Mouse (Mus musculus) embryonic stem cell, embryonic (primary cell): ENCODE measurements around the gene Gtpbp8.

Source experiments
- CTCF ChIA-PET, 4 experiments: fragments of 300-600 bp in 2 of 4; fragments of 350-600 bp in 2 of 4; sonication (Branson Sonifier 250); formaldehyde crosslinking; loops; one replicate each; lab custom pipeline; 2022; ENCODE audit warnings: inconsistent platforms in 2 of 4; lab: Charles Lee
- POLR2A ChIA-PET, 4 experiments: fragments of 300-600 bp in 2 of 4; fragments of 350-600 bp in 2 of 4; sonication (Branson Sonifier 250); formaldehyde crosslinking; loops; one replicate each; lab custom pipeline; 2022; ENCODE audit warnings: antibody characterized with exemption in 4 of 4, inconsistent platforms in 1 of 4; lab: Charles Lee

The Gtpbp8 gene

DNA sequence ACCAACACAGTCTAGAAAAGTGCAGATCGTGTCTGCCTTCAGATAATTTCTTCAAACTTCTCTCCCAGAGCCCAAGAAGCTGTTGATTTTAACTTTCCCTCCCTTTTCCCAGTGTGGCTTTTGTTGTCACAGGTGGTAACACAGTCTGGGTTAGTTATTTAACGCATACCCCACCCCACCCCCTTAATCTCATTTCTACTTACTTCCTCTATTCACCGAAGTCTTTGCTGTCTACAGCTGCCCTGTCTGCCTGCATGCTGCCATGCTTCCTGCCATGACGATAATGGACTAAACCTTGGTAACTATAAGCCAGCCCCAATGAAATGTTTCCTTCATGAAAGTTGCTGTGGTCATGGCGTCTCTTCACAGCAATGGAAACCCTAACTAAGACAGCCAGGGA, 43.9 kb downstream of the Gtpbp8 start:
- POLR2A ChIA-PET = interaction anchor here in 2 of 4 experiments (1.0 to 2.5 kb wide), 2 partner anchors 22 to 23 kb away, joined by 3 to 7 read pairs; partner anchors contain the start of gene Nepro (in 1 of the 2)
- CTCF ChIA-PET = interaction anchor here in 2 of 4 experiments (0.6 to 0.7 kb wide), 2 partner anchors 222 to 765 kb away, joined by 3 to 4 read pairs; no protein-coding TSS in a partner anchor

DNA sequence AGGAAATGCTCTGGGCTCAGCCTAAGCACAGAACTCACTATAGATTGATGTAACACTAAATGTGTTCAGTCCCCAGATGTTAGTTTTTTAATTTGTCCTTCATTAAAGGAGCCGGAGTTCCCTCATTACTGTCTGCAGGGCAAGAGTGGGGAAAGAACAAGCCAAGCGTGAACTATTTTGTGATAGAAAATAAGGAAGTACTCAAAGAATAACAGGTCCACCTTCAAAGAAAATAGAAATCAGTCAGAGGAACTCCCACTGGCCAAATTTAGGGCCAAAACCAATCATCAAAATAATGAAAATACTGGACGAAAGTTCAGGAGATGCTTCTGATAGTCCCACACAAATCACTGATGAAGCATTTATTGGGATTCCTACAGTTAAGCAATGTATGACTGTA, 45.0 kb downstream of the Gtpbp8 start:
- POLR2A ChIA-PET = no interaction called here
- CTCF ChIA-PET = no interaction called here

DNA sequence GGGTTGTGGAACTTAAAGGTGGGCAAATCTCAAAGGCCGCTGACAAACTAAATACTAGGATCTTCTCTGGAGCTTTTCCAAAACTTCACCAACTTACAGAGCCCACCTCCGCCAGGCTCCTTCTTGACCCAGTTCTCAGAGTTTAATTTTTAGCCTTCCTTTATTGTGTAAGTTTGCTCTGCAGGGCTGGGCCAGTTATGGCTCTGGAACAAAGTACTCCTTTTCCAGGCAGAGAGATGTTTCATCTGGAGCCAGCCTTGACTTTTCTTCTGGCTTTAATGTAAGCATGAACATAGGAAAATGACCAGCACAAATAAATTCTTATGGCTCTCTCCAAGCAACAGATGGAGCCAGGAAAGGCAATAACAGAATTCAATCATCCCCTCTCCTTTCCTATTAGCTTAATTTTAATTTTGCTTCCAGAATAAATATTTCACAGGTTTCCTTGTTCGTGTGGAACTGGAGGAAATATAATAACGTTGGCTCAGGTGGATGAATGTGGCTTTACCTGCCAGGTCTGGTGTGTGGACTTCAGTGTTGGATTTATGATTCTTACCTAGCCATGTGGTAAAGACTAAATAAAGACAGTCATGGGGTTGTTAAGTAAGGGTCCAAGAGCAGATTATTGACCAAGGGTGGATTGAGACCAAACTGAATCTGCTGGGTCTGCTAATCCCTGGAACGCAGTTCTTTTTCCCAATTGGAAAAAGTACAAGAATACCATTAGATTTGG, 48.5 kb downstream of the Gtpbp8 start:
- ChIA-PET POLR2A (no interaction called here), CTCF (interaction anchor here in 1 of 4 experiments (0.6 kb wide), 1 partner anchor 417 kb away, joined by 3 read pairs; no protein-coding TSS in a partner anchor)

DNA sequence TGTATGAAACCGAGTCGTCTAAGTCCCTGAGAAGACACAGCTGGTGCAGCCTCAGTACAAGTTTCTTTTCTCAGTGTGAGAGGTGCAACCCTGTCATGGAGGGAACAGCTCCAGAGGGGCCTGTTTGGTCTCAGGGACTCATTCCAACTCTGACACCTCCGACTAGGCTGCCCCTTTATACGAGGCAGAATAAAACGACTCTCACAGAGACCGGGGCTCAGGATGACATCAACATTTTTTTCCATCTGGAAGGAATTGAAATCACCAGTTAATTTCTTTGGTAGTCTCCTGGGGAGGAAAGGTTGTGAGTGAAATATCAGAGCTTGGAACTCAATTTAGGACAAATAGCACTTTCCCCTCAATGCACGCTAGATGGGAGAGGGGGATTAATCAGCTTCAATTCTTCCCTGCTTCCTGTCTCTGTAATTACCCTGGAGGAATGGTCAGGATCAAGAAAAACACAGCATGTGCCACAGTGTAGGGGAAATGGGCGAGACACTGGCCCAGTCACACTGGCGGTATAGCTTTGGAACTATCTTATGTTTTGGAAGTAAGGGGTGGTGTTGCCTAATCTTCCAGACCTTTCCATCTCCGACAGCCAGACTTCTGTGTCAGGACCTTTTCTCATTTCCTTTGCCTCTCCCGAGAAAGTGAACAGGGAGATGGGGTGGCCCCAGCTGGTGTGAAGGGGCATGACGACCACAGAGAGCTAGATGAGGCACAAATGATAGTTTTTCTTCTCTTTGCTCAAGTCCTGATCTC, 50.1 kb downstream of the Gtpbp8 start:
- ChIA-PET POLR2A (interaction anchor here in 1 of 4 experiments (1.3 kb wide), 1 partner anchor 28 kb away, joined by 3 read pairs; the partner anchor contains the start of gene Nepro), CTCF (interaction anchor here in 2 of 4 experiments (0.8 to 1.0 kb wide), 2 partner anchors 213 to 396 kb away, joined by 3 read pairs; no protein-coding TSS in a partner anchor)

DNA sequence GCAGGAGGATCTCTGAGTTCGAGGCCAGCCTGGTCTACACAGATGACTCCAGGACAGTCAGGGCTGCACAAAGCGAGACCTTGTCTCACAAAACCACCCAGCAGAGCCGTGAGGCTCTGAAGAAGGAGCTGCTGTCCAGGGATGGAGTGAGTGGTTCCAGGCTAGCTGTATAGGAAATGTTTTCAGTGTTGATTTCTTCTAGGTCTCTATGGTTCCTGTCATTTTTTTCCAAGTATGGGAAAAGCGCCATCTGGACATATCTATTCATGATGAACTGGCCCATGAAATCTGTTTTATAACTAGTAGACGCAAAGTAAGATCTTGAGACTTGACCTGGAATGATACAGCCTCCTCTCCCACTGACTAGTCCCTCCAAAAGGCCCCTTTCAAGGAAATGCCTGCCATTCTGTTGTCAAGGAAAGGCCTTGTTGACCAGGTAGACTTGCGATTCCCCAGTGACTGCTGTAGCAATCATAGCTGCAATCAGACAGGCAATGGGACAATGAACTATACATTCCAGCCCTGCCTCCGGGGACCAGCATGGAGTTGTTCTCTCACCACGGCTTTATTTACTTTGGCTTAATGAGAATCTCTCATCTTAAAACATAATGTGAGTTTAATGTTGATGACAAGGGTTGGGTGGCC, 50.8 kb downstream of the Gtpbp8 start:
- ChIA-PET CTCF (interaction anchor here in 2 of 4 experiments (0.8 to 1.0 kb wide), 2 partner anchors 212 to 396 kb away, joined by 3 read pairs; no protein-coding TSS in a partner anchor), POLR2A (no interaction called here)

DNA sequence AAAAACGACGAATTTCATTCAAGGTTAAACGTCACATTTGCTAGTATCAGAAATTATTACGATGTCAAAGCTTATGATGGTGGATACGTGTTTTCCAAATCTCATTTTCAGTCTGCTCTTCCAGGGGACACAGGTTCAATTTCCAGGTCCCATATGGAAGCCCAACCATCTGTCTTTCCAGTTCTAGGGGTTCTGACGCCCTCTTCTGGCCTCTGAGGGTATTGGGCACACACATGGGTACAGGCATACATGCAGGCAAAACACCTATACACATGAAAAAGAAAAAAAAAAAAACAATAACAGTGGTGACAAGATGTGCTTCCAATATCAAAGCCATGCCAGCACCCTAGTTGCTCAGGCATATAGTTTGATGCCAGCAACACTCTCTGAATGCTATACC, 52.5 kb downstream of the Gtpbp8 start:
- ChIA-PET POLR2A (no interaction called here), CTCF (interaction anchor here in 2 of 4 experiments (0.6 to 1.8 kb wide), 7 partner anchors 50 to 715 kb away, joined by 3 to 6 read pairs (median 4); partner anchors contain the start of gene Cd200 (in 1 of the 2))

DNA sequence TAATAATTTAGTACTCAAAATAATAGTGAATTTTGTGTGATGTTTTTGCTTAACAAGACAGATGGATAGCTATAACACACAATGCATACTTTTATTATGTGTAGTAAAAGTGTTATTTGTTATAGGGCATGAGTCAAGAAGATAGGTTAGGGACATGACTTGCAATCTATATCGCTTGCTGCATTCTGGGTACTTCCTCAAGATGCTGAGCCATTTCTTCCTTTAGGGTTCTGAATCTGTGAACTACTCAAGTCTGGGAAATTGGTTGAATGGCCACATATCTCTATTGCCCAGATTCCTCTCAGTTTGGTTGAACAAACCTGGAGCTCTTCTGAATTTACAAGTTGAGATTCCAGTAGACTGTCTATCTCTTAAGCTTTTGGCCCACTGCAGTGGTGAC, 53.6 kb downstream of the Gtpbp8 start:
- CTCF ChIA-PET = interaction anchor here in 2 of 4 experiments (1.1 to 1.8 kb wide), 2 partner anchors 393 to 520 kb away, joined by 3 to 4 read pairs; no protein-coding TSS in a partner anchor
- POLR2A ChIA-PET = interaction anchor here in 1 of 4 experiments (1.2 kb wide), 1 partner anchor 446 kb away, joined by 3 read pairs; no protein-coding TSS in a partner anchor

DNA sequence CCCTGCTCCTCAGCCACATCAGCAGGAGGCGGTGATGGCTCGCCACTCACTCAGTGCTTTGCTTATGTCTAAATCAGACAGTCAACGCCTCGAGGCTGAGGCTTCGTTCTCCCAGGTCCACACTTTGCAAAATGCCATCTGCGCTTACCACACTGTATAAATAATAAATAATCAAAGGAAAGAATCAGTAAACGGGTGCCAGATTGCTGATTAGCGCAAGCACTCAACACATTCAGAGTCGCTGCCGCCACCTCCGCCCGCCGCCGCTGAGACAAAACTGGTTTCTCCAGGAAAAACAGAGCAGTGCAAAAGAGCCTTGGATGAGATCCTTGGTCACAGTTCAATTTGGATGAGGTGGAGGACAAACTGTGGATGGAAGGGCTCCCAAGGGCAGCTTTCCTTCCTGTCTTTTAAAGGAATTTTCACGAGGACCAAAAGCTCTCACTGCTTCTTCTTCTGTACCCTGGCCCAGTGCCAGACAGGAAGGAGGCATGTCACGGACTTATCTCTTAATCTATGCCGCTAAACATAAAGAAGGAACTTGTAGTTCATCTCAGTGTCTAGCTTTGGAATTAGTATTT, 54.5 kb downstream of the Gtpbp8 start:
- POLR2A ChIA-PET = interaction anchor here in 1 of 4 experiments (0.7 kb wide), 1 partner anchor 16 kb away, joined by 4 read pairs; no protein-coding TSS in a partner anchor
- CTCF ChIA-PET = interaction anchor here in 3 of 4 experiments (0.6 to 1.8 kb wide), 5 partner anchors 17 to 430 kb away, joined by 3 to 15 read pairs (median 4); no protein-coding TSS in a partner anchor

DNA sequence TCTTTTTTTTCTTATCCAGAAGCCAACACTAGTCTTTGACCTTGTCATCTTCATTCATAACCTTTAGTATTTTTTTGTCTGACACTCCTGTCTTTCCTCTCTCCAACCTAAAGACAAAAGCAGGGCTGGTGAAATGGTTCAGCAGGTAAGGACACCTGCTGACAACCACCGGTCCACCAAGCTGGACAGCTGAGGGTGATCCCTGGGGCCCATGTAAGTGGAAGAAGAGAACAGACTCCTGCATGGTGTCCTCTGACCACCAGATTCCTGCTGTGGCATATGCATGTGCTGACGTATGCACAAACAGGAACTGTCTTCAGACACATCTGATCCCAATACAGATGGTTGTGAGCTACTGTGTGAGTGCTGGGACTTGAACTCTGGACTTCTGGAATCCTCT, 55.1 kb downstream of the Gtpbp8 start:
- ChIA-PET POLR2A (interaction anchor here in 1 of 4 experiments (0.6 kb wide), 1 partner anchor 9 kb away, joined by 3 read pairs; no protein-coding TSS in a partner anchor), CTCF (interaction anchor here in 2 of 4 experiments (0.6 to 1.0 kb wide), 2 partner anchors 209 to 333 kb away, joined by 3 to 4 read pairs; no protein-coding TSS in a partner anchor)

DNA sequence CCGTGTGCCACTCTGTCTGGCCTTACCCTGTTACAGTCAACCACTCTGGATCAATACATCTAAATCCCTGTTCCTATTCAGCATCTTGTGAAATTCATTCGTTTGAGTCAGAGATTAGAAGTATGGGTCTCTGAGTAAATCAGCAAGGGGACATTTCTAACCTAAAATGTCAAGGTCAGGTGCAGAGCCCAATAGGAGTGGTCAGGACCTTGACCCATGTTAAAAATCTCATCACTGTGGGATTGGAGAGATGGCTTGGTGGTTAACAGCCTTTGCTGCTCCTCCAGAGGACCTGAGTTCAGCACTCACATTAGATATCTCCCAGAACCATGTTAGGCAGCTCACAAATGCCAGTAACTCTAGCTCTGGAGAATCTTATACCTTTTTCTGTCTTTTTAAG, 55.7 kb downstream of the Gtpbp8 start:
- CTCF ChIA-PET = interaction anchor here in 1 of 4 experiments (1.0 kb wide), 1 partner anchor 209 kb away, joined by 4 read pairs; no protein-coding TSS in a partner anchor
- POLR2A ChIA-PET = interaction anchor here in 1 of 4 experiments (0.6 kb wide), 1 partner anchor 47 kb away, joined by 3 read pairs; no protein-coding TSS in a partner anchor

DNA sequence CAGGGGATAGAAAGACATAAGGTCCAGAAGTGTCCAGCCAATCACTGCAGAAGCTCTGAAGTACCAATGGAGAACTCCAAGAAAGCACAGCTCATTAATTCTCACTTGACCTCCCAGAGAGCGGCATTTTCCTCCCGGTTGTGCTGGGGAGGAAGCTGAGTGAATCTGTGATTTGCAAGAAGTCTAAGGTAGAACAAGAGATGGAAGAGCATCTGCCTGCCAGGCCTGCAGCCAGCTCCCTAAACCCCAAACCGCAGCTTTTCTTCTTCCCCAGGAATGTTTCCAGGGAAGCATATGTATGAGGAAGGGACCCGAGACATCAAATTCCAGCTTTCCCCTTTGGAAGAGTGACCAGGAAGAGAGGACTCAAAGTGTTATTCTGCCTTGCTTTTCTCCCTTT, 57.7 kb downstream of the Gtpbp8 start:
- POLR2A ChIA-PET = interaction anchor here in 2 of 4 experiments (0.8 to 1.2 kb wide), 3 partner anchors 9 to 225 kb away, joined by 3 to 6 read pairs (median 4); no protein-coding TSS in a partner anchor
- CTCF ChIA-PET = interaction anchor here in 3 of 4 experiments (0.5 to 1.8 kb wide), 3 partner anchors 218 to 584 kb away, joined by 4 to 5 read pairs (median 5); no protein-coding TSS in a partner anchor

DNA sequence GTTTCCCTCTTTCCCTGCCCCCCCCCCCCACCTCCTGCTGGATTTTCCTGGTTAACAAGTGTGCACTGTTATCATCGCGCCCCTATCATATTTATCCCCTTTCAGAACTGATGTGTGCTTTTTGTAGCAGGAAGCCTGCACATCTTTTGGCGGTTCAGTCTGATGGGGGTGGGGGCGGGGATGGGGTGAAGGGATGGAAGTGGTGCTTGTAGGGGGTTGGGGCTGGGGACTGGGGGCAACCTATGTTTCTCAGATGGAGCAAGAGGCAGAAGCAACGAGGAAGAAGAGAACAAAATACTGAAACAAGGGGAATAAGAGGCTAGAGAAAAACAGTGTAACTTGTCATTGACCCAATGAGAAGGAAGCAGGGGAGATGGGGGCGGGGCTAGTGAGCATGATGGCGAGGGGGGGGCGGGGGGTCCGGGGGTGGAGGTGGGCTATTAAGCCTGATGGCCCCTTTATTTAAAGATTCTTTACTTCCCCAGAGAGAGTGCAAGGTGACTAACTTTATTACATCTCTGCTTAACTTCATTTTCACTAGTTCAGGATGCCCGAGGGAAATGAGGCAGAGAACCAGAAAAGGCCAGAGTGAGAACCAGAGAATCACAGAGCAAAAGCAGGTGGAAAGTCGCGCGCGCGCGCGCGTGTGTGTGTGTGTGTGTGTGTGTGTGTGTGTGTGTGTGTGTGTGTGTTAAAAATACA, 58.3 kb downstream of the Gtpbp8 start:
- CTCF ChIA-PET = interaction anchor here in 1 of 4 experiments (1.8 kb wide), 1 partner anchor 388 kb away, joined by 5 read pairs; no protein-coding TSS in a partner anchor
- POLR2A ChIA-PET = interaction anchor here in 2 of 4 experiments (0.8 kb wide), 2 partner anchors 70 to 224 kb away, joined by 4 to 6 read pairs; no protein-coding TSS in a partner anchor

DNA sequence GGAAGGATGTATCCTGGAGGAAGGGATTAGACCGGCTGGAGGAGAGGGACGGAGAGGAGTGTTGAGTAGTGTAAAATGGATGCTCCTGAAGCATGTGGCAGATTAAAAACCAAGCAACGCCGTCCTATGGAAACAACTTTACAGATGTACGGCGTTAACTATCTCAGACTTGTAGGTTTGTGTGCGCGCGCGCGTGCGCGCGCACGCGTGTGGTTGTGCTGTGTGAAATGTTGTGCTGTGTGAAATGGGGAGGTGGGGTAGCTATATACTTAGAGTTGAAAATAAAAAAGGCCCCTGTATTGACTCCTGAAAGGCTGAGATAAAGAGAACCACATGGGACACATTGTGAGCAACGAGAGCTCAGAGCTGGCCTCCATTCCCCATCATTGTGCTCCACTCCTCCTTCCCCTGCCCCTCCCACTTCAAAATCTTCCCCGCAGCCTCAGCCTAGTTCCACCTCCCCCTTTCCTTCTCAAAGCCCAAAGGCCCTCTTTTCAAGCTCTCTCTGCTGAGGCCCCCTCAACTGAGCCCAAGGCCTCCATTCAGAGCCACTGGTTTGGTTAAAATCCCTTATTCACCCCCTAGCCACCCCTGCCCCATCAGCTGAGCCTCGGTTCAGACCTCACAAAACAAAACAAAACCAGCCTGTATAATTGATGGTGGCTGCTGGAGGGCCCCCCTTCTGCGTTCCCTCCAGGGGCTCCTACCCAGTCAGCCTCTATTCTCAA, 59.0 kb downstream of the Gtpbp8 start:
- POLR2A ChIA-PET = no interaction called here
- CTCF ChIA-PET = no interaction called here
